Mouse (Mus musculus): Measurements from ENCODE around the gene Lmx1a. TPM values are rescaled to one million over a fixed set of nuclear protein-coding genes. Genes with fewer than 3 reads are reported as not detected.
A peak's percentile ranks its signal among the peaks of the same experiment; 100 is the strongest.

The Lmx1a gene
- total RNA-seq, 1 experiment from 2014 or later: not detected

GRCm38 (mm10) chr1:167758208-167758607 lies 69.2 kb downstream of the Lmx1a start:
- ATAC-seq (replicated peaks in 1 of 2; ENCODE audit: insufficient read depth in 1 of 2, low FRiP score in 2 of 2, low TSS enrichment in 1 of 2, low read depth in 1 of 2, poor library complexity in 2 of 2, severe bottlenecking in 2 of 2): no peak

GRCm38 (mm10) chr1:167760307-167760706 lies 71.3 kb downstream of the Lmx1a start:
- no peak for ATAC-seq (replicated peaks in 1 of 2; ENCODE audit: insufficient read depth in 1 of 2, low FRiP score in 2 of 2, low TSS enrichment in 1 of 2, low read depth in 1 of 2, poor library complexity in 2 of 2, severe bottlenecking in 2 of 2)

GRCm38 (mm10) chr1:167761785-167762223 lies 72.8 kb downstream of the Lmx1a start:
- no peak for ATAC-seq (replicated peaks in 1 of 2; ENCODE audit: insufficient read depth in 1 of 2, low FRiP score in 2 of 2, low TSS enrichment in 1 of 2, low read depth in 1 of 2, poor library complexity in 2 of 2, severe bottlenecking in 2 of 2)

GRCm38 (mm10) chr1:167766619-167767018 lies 77.6 kb downstream of the Lmx1a start:
- no peak for ATAC-seq (replicated peaks in 1 of 2; ENCODE audit: insufficient read depth in 1 of 2, low FRiP score in 2 of 2, low TSS enrichment in 1 of 2, low read depth in 1 of 2, poor library complexity in 2 of 2, severe bottlenecking in 2 of 2)

GRCm38 (mm10) chr1:167770457-167770856 lies 81.4 kb downstream of the Lmx1a start:
- no peak for ATAC-seq (replicated peaks in 1 of 2; ENCODE audit: insufficient read depth in 1 of 2, low FRiP score in 2 of 2, low TSS enrichment in 1 of 2, low read depth in 1 of 2, poor library complexity in 2 of 2, severe bottlenecking in 2 of 2)

- ATAC-seq (replicated peaks in 1 of 2; ENCODE audit: insufficient read depth in 1 of 2, low FRiP score in 2 of 2, low TSS enrichment in 1 of 2, low read depth in 1 of 2, poor library complexity in 2 of 2, severe bottlenecking in 2 of 2): no peak
Measured at GRCm38 (mm10) chr1:167779766-167780488, 90.9 kb downstream of the Lmx1a start.

GRCm38 (mm10) chr1:167781787-167782484 lies 92.9 kb downstream of the Lmx1a start:
- no peak for ATAC-seq (replicated peaks in 1 of 2; ENCODE audit: insufficient read depth in 1 of 2, low FRiP score in 2 of 2, low TSS enrichment in 1 of 2, low read depth in 1 of 2, poor library complexity in 2 of 2, severe bottlenecking in 2 of 2)

- ATAC-seq (replicated peaks in 1 of 2; ENCODE audit: insufficient read depth in 1 of 2, low FRiP score in 2 of 2, low TSS enrichment in 1 of 2, low read depth in 1 of 2, poor library complexity in 2 of 2, severe bottlenecking in 2 of 2): no peak
Measured at GRCm38 (mm10) chr1:167784067-167784466, 95.0 kb downstream of the Lmx1a start.

GRCm38 (mm10) chr1:167788684-167789413 lies 99.8 kb downstream of the Lmx1a start:
- ATAC-seq (replicated peaks in 1 of 2; ENCODE audit: insufficient read depth in 1 of 2, low FRiP score in 2 of 2, low TSS enrichment in 1 of 2, low read depth in 1 of 2, poor library complexity in 2 of 2, severe bottlenecking in 2 of 2): no peak

GRCm38 (mm10) chr1:167789448-167789847 lies 100.4 kb downstream of the Lmx1a start:
- ATAC-seq (replicated peaks in 1 of 2; ENCODE audit: insufficient read depth in 1 of 2, low FRiP score in 2 of 2, low TSS enrichment in 1 of 2, low read depth in 1 of 2, poor library complexity in 2 of 2, severe bottlenecking in 2 of 2): no peak

GRCm38 (mm10) chr1:167790688-167791087 lies 101.7 kb downstream of the Lmx1a start:
- ATAC-seq (replicated peaks in 1 of 2; ENCODE audit: insufficient read depth in 1 of 2, low FRiP score in 2 of 2, low TSS enrichment in 1 of 2, low read depth in 1 of 2, poor library complexity in 2 of 2, severe bottlenecking in 2 of 2): no peak

- no peak for ATAC-seq (replicated peaks in 1 of 2; ENCODE audit: insufficient read depth in 1 of 2, low FRiP score in 2 of 2, low TSS enrichment in 1 of 2, low read depth in 1 of 2, poor library complexity in 2 of 2, severe bottlenecking in 2 of 2)
Measured at GRCm38 (mm10) chr1:167791221-167791620, 102.2 kb downstream of the Lmx1a start.

GRCm38 (mm10) chr1:167801923-167802322 lies 112.9 kb downstream of the Lmx1a start:
- ATAC-seq (replicated peaks in 1 of 2; ENCODE audit: insufficient read depth in 1 of 2, low FRiP score in 2 of 2, low TSS enrichment in 1 of 2, low read depth in 1 of 2, poor library complexity in 2 of 2, severe bottlenecking in 2 of 2): no peak

GRCm38 (mm10) chr1:167802510-167803271 lies 113.7 kb downstream of the Lmx1a start:
- peak; percentile 28 to 44; a peak in 2 of 4 replicates for ATAC-seq (replicated peaks in 1 of 2; ENCODE audit: insufficient read depth in 1 of 2, low FRiP score in 2 of 2, low TSS enrichment in 1 of 2, low read depth in 1 of 2, poor library complexity in 2 of 2, severe bottlenecking in 2 of 2)

- ATAC-seq (replicated peaks in 1 of 2; ENCODE audit: insufficient read depth in 1 of 2, low FRiP score in 2 of 2, low TSS enrichment in 1 of 2, low read depth in 1 of 2, poor library complexity in 2 of 2, severe bottlenecking in 2 of 2): no peak
Measured at GRCm38 (mm10) chr1:167803351-167803981, 114.4 kb downstream of the Lmx1a start.

GRCm38 (mm10) chr1:167804836-167805235 lies 115.8 kb downstream of the Lmx1a start:
- no peak for ATAC-seq (replicated peaks in 1 of 2; ENCODE audit: insufficient read depth in 1 of 2, low FRiP score in 2 of 2, low TSS enrichment in 1 of 2, low read depth in 1 of 2, poor library complexity in 2 of 2, severe bottlenecking in 2 of 2)

GRCm38 (mm10) chr1:167811141-167811540 lies 122.1 kb downstream of the Lmx1a start:
- peak in 1 of 2 experiments; percentile 21; a peak in 1 of 4 replicates for ATAC-seq (replicated peaks in 1 of 2; ENCODE audit: insufficient read depth in 1 of 2, low FRiP score in 2 of 2, low TSS enrichment in 1 of 2, low read depth in 1 of 2, poor library complexity in 2 of 2, severe bottlenecking in 2 of 2)

Measured in hematopoietic stem cell, adult 5-6 weeks (primary cell).